Mouse (Mus musculus): ENCODE data around the gene Tspoap1. TPM values are rescaled to one million over a fixed set of nuclear protein-coding genes. Genes with fewer than 3 reads are reported as not detected.

The Tspoap1 gene
- polyA plus RNA-seq, 1 experiment, result 0.81 TPM

GRCm38 (mm10) chr11:87790088-87790487 is 29.7 kb downstream of the Tspoap1 start:
- WGBS, result 88% methylated on average over 6 of the region's 6 CpGs
- DNase-seq (ENCODE audit: low read depth, low spot score), result no peak

GRCm38 (mm10) chr11:87793460-87793859 is 33.1 kb downstream of the Tspoap1 start, which contains the start of gene Mpo:
Gene Mpo, plus strand, starts transcription at chr11:87793581.
- DNase-seq (ENCODE audit: low read depth, low spot score), result no peak

GRCm38 (mm10) chr11:87801711-87802275 is 41.5 kb downstream of the Tspoap1 start:
- 68% methylated on average over 22 of the region's 22 CpGs for WGBS
- DNase-seq (ENCODE audit: low read depth, low spot score), result no peak

More at GRCm38 (mm10) chr11:87793460-87793859, 33.1 kb downstream of the Tspoap1 start, which contains the start of gene Mpo:
- 42% methylated on average over 3 of the region's 3 CpGs for WGBS

- no peak for DNase-seq (ENCODE audit: low read depth, low spot score)
- WGBS, result 43% methylated on average over 14 of the region's 14 CpGs
Observed at GRCm38 (mm10) chr11:87802621-87803020, 42.3 kb downstream of the Tspoap1 start.

GRCm38 (mm10) chr11:87805448-87805847 is 45.1 kb downstream of the Tspoap1 start:
- no peak for DNase-seq (ENCODE audit: low read depth, low spot score)
- WGBS, result 77% methylated on average over 1 of the region's 1 CpGs

GRCm38 (mm10) chr11:87807433-87807832 is 47.1 kb downstream of the Tspoap1 start:
- no peak for DNase-seq (ENCODE audit: low read depth, low spot score)
- WGBS, result 85% methylated on average over 6 of the region's 6 CpGs

- no peak for DNase-seq (ENCODE audit: low read depth, low spot score)
- 70% methylated on average over 7 of the region's 7 CpGs for WGBS
Observed at GRCm38 (mm10) chr11:87808236-87808635, 47.9 kb downstream of the Tspoap1 start.

GRCm38 (mm10) chr11:87811396-87811795 is 51.1 kb downstream of the Tspoap1 start:
- 61% methylated on average over 4 of the region's 4 CpGs for WGBS
- no peak for DNase-seq (ENCODE audit: low read depth, low spot score)

GRCm38 (mm10) chr11:87814831-87815230 is 54.5 kb downstream of the Tspoap1 start:
- DNase-seq (ENCODE audit: low read depth, low spot score), result no peak
- 71% methylated on average over 8 of the region's 8 CpGs for WGBS

GRCm38 (mm10) chr11:87816707-87817442 is 56.5 kb downstream of the Tspoap1 start:
- DNase-seq (ENCODE audit: low read depth, low spot score), result no peak
- 7% methylated on average over 31 of the region's 31 CpGs for WGBS

GRCm38 (mm10) chr11:87817443-87817773 is 57.1 kb downstream of the Tspoap1 start:
- 43% methylated on average over 4 of the region's 4 CpGs for WGBS
- DNase-seq (ENCODE audit: low read depth, low spot score), result no peak

GRCm38 (mm10) chr11:87821502-87821901 is 61.2 kb downstream of the Tspoap1 start:
- DNase-seq (ENCODE audit: low read depth, low spot score), result no peak
- WGBS, result 49% methylated on average over 5 of the region's 5 CpGs

GRCm38 (mm10) chr11:87828239-87828900 is 68.0 kb downstream of the Tspoap1 start, which contains the start of gene Lpo:
Gene Lpo, minus strand, starts transcription at chr11:87828289.
- no peak for DNase-seq (ENCODE audit: low read depth, low spot score)
- 14% methylated on average over 10 of the region's 10 CpGs for WGBS

Other genes starting within 250 kb of the Tspoap1 start
- not detected in 2 replicates for gene Gm11492, start 193.9 kb upstream of the Tspoap1 start, polyA plus RNA-seq (2012; rRNA removed)
- 20.2 and 28.8 TPM in 2 replicates for gene Sept4, start 191.6 kb upstream of the Tspoap1 start, polyA plus RNA-seq (2012; rRNA removed)
- 22.4 and 61.6 TPM in 2 replicates for gene Mtmr4, start 168.4 kb upstream of the Tspoap1 start, polyA plus RNA-seq (2012; rRNA removed)
- gene Hsf5, start 143.4 kb upstream of the Tspoap1 start, polyA plus RNA-seq (2012; rRNA removed), result 0.04 and 0.19 TPM in 2 replicates
- 11.2 and 16.2 TPM in 2 replicates for gene Rnf43, start 97.8 kb upstream of the Tspoap1 start, polyA plus RNA-seq (2012; rRNA removed)
- gene Supt4a, start 23.0 kb upstream of the Tspoap1 start, polyA plus RNA-seq (2012; rRNA removed), result 67.4 and 76.6 TPM in 2 replicates
- 0.06 and 0.08 TPM in 2 replicates for gene Mpo, start 33.0 kb downstream of the Tspoap1 start, polyA plus RNA-seq (2012; rRNA removed)
- gene Lpo, start 67.7 kb downstream of the Tspoap1 start, polyA plus RNA-seq (2012; rRNA removed), result 0.07 and 0.17 TPM in 2 replicates
- gene Mks1, start 92.7 kb downstream of the Tspoap1 start, polyA plus RNA-seq (2012; rRNA removed), result 9.0 and 9.9 TPM in 2 replicates
- 0.20 and 0.26 TPM in 2 replicates for gene Epx, start 115.0 kb downstream of the Tspoap1 start, polyA plus RNA-seq (2012; rRNA removed)
- gene Olfr462, start 131.7 kb downstream of the Tspoap1 start, polyA plus RNA-seq (2012; rRNA removed), result not detected in 2 replicates
- gene Olfr463, start 136.8 kb downstream of the Tspoap1 start, polyA plus RNA-seq (2012; rRNA removed), result not detected in 2 replicates
- not detected in 2 replicates for gene Olfr464, start 160.4 kb downstream of the Tspoap1 start, polyA plus RNA-seq (2012; rRNA removed)
- gene Dynll2, start 227.0 kb downstream of the Tspoap1 start, polyA plus RNA-seq (2012; rRNA removed), result 71.1 and 101 TPM in 2 replicates

All from large intestine, adult 2 months (tissue).